Mouse (Mus musculus) spleen, adult 2 months (tissue): ENCODE measurements around the gene Baz1b.

Source experiments
- CTCF ChIP-seq: fragments of 200-500 bp; IDR thresholded peaks from 2 replicates; pipeline ENCODE4 v1.5.1; 2011; ENCODE audit warnings: mild to moderate bottlenecking, inconsistent platforms; ENCODE audit not compliant: insufficient read depth, insufficient read length, insufficient replicate concordance; ENCODE audit errors: extremely low read depth
- POLR2A ChIP-seq: fragments of 200-500 bp; IDR thresholded peaks from 2 replicates; pipeline ENCODE4 v1.6.1; 2011; ENCODE audit warnings: low read depth, low read length, inconsistent platforms

DNA sequence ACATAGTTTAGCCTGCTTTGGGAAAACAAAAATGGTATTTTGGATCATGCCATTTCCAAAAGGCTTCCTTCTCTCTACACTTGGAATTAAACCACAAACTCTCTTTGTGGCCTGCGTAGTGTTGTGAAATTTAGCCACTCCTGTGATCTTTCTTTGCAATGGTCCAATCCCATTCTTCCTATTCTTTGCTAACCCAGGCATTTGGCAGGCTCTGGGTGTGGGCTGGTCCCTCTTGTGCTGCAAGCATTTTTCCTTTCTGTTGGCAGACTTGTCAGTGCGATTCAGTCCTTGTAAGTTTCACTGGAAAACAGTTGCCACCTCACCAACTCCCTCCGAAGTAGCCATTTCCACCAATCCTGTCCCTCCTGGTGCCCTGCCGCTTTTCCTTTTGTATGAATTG, 25.8 kb upstream of the Baz1b start:
- TF ChIP-seq CTCF (no peak), POLR2A (no peak)
